Mouse (Mus musculus) ovary, postnatal 36 days (tissue): Measurements from ENCODE around the gene Sirpa.

Experiments used
- DNase-seq: peaks from one replicate; pipeline ENCODE4 v3.0.0; 2022; ENCODE audit warnings: low spot score, mixed read lengths

Gene Sirpa

DNA sequence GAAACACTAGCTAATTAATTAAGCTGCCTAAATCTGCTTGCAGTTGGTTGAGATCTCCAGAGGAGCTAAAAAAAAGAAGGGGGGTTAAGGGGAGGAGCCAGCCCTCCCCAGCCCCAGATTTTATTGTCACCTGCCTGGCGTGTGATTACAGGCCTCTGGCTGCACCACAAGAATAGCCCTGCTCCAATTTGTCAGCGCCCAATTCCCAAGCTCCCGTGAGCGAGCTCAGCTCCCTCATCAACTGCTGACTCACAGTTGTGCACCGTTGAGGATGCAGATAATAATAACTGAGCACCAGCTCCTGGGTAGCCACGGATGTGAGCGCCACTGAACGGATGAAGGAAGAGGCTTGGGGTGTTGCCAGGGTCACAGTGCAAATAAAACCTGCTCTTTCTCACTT is 13.6 kb downstream of the Sirpa start:
- DNase-seq: no peak

DNA sequence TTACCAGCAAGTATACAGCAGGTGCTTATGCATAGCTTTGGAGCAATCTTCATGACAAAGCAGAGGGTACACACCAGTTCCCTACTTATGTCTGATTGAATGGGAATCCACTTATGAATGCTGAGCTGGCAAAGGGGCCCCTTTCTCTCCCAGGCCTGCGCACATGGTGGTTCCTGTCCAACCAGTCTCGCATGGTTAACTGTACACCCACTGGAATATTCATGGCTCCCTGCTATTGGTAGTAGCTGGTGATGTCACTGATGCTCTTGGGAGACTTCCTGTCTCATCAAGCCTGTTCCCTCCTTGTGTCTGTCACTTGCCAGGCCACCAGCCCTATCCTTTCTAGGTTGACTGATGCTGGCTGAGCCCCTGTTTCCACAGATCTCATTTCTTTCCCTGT is 14.3 kb downstream of the Sirpa start:
- no peak for DNase-seq

DNA sequence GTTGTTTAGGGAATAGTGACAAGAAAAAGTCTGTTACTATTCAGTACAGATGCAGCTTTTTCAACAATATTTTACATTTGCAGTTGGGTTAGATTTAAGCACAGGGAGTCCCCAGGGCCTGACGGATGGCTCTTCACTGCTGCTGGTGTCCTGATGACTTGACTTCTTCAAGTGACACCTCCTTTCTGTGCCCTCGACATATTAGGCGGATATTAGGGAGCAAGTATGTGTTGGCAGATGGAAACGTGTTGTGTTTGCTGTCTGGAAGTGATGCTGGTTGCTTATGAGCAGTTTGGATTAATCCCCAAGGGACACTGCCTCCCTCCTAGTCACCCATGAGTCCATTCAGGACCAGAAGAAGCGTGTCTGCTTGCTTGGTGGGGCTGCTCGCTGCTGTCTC is 21.3 kb downstream of the Sirpa start:
- no peak for DNase-seq

DNA sequence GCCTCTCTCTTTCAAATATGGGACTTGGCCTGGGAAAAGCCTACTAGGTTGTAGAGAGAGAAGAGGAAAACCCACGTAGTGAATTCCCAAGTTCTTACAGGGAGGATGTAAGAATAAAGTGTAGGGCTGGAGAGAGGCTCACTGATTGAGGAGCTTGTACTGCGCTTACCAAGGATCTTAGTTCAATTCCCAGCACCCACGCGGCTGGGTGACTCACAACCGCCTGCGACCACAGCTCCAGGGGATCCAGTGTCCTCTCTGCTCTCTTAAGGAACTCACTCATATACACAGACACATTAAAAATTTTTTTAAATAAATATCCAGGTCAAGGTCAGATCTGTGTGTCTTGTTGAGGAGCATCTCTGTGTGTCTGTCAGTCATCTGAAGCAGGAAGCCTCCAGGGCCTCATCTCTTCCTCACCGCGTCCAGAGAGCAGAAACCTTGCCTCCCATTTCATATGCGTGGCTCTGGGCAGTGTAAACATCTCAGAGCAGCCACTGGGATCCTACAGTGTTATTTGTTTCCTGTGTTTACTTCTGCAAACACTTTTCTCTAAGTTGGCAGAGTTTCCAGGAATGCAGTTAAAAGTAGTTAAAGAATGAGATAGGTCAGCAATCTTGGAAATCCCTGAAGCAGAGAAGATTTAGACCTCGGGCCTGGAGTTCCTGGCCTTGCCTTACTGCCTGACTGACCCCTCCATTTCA is 22.0 kb downstream of the Sirpa start:
- DNase-seq: no peak

DNA sequence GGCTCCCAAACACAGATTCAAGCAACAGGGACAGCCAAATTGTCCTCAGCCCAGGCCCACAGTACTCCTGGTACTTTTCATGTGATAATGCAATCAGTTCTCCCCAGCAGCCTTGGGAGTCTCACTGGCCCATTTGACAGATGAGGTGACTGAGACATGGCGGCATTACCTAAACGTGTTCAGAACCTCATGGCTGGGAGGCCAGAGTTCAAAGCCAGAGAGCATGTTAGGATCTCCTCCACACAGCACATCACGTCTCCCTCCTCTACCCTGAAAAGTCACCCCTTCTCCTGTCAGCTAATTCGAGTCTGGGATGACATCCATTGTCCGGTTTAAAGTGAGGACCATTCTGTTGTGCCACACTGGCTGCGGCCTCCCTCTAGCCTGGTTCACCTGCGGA is 27.5 kb downstream of the Sirpa start:
- no peak for DNase-seq

DNA sequence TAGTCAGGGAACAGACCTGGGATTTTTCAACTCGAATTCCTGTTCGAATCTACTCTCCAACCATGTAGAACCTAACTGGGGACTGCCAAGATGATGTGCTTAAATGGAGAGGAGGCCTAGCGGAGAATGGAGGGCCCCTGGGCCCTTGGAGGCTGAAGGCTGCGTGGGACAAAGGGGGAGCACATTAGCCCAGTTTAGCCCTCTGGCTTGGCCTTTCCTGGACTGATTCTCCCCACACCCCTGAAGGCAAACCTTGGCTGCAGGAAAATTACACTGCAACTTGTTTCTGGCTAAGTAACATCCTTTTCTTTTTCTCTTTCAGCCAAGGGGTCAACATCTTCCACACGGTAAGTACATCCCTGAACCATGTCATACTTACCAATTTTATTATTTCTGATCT is 28.2 kb downstream of the Sirpa start:
- DNase-seq: no peak

DNA sequence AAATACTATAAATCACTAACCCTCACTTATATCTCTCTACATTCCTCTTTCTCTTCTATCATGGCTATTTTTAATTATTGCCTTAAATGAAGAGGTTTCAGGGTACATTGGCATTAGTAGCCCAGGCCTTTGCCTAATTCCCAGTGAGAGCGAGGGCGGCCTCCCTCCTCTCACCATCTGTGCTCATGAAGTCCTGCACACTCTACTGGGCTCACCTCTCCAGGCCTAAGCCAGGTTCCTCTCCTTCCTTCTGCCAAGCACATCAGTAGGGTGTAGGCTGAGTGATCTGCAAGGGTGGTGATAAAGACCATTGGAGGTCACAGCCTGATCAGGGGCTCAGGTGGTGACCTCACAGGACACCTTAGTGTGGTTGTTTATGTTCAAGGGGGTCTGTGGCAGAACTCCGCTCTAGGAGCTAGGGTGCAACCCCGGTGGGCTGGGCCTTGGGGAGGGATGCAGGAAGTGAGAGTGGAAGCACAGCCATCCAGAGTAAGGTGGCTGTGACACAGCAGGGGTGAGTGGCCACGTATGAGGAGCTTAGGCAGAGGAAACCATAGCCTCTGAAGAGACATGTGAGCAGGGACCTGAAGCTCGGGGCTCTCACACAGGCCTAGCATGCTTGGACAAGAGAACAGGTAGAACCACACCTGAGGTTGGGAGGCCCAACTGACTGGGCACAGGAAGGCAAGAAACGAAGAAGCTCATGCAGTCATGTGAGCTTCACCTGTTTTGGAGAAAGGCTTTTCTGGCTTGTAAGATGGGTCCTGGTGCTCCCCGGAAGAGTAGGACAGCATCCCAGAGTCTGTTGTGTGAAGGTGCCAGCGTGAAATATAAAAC is 29.2 kb downstream of the Sirpa start:
- no peak for DNase-seq

DNA sequence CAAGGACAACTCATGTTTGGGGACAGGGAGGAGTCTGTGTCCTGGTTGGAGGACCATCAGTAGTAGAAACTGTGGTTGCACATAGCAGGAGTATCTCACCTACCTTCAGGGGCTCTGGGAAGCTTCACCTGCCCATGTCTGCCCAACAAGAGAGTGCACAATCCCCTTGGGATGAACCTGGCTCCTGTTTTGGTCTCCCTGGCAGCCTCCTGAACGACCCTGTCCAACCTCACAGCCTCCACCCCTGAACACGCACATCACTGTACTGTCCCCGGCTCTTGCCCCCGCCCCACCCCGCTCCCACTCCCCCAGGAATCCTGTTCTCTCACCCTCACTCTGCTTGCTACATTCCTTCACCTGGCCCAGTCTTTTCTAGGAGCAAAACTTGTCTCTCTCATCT is 30.3 kb downstream of the Sirpa start:
- no peak for DNase-seq

DNA sequence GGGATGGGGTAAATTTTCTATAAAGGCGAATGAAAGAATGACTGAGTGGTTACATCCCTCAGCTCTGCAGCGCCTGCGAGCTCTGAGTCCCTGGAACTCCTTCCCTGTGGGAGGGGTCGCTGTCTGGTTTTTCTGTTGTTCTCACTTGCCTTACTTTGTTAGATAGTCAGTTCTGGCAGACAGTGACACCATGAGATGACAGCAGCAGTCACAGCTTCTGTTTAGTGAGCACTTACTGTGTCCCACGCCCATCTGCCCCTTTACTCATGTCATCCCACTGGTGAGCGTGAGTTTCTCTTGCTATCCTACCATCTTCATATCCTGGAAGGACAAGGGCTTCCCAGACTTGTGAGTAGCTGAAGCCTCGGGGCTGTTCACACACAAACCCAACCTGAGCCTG is 31.1 kb downstream of the Sirpa start:
- DNase-seq: no peak

DNA sequence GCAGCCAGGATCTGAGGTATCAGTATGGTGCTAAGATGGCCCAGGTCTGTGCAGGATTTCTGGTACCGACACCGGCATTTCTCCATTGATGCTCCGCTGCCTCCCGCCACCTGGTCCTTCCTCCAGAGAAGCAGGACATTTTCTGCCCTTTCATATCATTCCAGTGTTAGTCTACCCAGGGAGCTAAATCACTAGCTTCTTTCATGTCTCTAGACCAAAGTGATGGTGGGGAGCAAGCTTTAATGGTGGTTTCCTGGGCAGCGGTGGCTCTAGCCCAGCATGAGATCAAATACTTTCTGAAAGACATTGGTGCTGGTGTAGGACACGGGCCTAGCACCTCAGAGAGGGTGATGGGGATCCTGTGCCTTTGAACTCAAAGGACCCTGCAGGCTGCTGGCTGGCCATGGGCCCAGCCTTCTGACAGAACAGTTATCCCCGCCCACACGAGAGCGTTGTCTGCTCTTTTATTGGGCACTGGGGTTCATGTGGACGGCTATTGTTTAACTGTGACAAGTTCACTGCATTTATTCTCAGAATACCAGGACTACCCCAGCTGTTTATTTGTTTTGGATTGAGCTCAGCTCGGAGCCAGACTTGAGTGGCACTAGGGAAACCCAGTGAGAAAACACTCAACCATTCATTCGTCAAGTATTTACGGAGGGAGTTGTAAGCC is 31.7 kb downstream of the Sirpa start:
- DNase-seq: no peak

DNA sequence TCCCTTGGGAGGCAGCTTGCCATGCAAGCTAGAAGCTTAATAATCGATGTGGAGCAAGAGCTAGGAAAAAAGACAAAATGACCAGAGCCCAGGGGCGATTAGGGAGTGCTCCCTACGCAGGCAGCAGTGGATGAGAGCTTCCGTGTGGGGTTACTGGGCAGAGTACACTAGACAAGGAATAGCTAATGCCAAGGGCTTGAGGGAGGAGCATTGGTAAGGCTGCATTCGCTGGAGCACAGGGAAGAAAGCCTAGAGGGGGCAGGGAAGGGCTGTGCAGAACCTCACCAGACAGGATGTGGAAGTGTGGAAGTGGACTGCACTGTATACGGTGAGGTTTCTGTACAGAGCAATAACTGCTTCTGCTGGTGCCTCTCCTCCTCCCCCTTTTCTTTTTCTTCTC is 32.3 kb downstream of the Sirpa start:
- no peak for DNase-seq

DNA sequence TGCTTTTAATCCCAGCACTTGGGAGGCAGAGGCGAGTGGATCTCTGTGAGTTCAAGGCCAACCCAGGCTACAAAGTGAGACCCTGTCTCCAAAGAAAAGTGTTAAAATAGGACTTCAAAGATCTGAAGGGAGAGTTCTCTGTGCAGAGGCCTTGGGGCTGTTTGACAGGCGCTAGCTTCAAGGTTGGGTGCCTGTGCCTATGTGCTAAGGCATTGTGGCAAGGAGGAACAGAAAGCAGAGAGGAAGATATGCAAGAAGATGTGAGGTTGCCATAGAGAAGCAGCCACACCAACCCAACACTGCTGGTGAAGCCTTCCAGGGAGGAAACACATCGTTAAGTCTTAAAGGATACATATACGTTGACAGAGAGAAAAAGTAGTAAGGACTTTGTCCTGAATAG is 33.2 kb downstream of the Sirpa start:
- DNase-seq: no peak

DNA sequence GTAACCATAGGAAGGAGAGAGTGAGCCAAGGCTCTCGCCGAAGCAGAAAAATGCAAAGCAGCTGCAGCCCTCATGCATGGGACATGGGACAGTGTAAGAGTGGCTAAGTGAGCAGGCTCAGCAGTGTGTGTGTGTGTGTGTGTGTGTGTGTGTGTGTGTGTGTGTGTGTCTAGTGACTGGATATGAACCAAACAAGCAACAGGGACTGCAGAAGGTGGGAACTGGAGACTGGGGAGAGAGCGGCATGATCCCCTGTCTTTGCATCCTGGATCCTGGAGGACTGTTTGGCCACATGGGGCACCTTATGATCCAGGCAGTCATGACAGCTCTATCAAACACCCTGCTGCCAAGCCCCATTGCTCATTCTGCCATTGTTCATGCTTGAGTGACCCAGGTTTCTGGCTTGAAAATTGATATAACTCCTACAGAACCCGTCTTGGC is 34.0 kb downstream of the Sirpa start:
- DNase-seq: no peak

DNA sequence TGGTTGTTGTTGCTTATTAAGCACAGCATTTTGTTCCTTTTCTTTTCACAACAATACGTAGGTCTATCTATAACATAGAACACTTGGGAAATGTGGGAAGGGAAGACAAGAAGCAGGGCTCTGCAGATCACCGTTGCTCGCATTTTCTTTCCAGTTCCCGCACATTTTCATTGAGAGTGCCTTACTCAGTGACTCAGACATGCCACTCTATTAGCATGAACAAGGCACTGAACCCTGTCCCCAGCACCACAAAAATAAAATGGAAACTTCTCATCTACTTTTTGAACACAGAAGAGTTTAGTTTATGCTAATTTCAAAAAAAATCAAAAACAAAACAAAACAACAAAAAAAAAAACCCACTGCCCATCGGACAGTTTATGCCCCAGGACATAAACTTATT is 34.5 kb downstream of the Sirpa start:
- no peak for DNase-seq

DNA sequence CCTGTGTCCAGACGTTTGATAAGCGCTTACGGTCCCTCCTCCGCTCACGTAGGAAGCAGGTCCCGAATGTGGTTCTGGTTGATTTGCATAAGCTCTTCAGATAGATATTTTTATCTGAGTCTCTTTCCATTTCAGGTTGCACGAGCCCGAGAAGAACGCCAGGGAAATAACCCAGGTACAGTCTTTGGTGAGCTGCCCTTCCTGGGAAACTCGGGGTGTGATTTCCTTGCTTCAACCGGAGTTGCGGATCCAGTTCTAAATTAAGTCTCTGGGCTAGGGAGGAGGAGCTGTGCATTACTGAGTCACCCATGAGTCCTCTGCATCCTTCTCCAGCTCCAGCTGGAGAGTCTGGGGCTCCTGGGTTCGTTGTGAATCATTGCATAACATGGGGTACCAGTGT is 35.2 kb downstream of the Sirpa start:
- no peak for DNase-seq

DNA sequence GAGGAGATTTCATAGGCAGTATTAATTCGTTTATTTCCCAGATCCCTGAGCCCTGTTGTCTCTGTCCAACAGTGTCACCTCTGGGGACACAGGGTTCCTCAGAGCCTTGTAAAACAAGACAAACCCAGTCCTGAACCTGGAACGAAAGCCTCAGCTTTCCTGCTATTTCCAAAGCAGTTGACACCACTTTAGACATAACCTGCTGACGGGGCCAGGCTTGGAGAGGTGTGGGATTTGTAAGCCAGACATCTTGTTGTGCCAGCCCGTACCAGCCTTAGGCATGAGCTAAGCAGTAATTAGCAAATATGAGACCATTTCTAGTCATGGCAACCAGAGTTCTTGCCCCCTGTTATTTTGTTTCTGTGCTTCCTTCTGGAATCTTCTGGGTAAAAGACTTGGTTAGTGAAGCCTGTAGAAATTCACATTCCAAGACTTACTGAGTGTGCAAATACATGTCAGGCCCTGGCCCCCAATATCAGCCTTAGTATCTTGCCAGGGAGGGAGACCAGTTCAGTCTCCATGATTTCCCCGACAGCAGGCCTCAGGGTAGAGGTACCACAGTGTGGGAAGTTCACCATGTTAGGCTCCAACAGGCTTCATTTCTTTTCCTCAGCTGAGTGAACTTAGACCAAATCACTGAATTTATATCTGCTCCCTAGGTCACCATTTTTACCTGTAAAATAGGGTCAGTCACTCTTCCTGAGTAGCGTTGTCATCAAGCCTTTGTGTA is 36.0 kb downstream of the Sirpa start:
- no peak for DNase-seq

DNA sequence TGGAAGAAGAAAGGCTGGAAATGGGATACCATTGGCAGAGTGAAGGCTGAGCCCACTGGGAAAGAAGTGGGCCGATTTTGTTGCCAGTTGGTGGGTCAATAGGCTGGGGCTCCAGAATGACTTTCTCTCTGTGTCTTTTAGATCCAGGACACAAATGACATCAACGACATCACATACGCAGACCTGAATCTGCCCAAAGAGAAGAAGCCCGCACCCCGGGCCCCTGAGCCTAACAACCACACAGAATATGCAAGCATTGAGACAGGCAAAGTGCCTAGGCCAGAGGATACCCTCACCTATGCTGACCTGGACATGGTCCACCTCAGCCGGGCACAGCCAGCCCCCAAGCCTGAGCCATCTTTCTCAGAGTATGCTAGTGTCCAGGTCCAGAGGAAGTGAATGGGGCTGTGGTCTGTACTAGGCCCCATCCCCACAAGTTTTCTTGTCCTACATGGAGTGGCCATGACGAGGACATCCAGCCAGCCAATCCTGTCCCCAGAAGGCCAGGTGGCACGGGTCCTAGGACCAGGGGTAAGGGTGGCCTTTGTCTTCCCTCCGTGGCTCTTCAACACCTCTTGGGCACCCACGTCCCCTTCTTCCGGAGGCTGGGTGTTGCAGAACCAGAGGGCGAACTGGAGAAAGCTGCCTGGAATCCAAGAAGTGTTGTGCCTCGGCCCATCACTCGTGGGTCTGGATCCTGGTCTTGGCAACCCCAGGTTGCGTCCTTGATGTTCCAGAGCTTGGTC is 37.3 kb downstream of the Sirpa start:
- DNase-seq: no peak

DNA sequence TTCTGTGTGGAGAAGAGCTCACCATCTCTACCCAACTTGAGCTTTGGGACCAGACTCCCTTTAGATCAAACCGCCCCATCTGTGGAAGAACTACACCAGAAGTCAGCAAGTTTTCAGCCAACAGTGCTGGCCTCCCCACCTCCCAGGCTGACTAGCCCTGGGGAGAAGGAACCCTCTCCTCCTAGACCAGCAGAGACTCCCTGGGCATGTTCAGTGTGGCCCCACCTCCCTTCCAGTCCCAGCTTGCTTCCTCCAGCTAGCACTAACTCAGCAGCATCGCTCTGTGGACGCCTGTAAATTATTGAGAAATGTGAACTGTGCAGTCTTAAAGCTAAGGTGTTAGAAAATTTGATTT is 37.9 kb downstream of the Sirpa start:
- no peak for DNase-seq

DNA sequence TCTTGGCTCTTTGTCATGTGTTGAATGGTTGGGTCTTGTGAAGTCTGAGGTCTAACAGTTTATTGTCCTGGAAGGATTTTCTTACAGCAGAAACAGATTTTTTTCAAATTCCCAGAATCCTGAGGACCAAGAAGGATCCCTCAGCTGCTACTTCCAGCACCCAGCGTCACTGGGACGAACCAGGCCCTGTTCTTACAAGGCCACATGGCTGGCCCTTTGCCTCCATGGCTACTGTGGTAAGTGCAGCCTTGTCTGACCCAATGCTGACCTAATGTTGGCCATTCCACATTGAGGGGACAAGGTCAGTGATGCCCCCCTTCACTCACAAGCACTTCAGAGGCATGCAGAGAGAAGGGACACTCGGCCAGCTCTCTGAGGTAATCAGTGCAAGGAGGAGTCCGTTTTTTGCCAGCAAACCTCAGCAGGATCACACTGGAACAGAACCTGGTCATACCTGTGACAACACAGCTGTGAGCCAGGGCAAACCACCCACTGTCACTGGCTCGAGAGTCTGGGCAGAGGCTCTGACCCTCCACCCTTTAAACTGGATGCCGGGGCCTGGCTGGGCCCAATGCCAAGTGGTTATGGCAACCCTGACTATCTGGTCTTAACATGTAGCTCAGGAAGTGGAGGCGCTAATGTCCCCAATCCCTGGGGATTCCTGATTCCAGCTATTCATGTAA is 38.5 kb downstream of the Sirpa start:
- peak; percentile 12 for DNase-seq

DNA sequence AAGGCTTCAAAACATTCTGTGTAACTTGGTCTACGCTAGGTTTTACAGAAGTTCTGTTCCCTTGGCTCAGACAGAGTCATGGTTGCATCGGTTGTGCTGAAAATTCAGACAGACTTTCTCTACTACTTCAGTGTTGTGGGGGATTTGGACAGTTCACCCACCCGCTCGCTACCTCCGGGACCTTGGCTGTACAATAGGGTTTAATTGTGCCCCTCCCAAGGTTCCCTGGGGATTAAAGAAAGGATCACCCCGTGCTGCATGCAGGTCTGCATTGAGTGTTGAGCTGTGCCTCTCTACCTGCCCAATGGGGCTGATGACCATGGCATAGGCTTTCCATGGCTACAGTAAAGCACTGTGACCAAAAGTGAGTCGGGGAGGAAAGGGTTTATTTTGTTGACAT is 39.7 kb downstream of the Sirpa start:
- no peak for DNase-seq

DNA sequence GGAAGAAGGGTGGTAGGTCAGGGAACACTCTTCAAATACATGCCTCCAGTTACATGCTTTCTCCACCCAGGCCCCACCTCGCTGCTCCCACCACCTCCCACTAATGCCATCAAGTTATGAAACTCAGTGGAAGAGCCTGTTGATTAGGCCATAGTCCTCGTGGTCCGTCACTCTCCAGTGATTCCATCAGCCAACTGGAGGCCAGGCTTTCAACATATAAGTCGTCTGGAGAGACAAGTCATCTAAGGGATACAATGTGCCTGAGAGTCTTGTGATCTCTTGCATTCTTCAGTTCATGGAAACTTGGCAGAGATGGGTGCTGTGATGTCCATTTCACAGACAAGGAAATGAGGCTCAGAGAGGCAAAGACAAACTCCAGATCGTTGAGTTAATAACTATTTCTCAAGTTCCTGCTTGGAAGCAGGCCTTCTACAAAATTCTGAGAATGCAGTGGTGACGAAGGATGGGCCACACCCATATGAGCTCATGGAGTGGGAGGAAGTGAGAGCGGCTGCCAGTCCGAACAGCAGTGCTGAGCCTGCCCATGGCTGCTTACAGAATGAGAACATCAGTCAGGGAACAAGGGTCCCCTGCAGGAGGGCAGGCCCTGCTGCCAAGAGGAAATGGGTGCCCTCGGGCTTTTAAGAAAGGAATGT is 40.6 kb downstream of the Sirpa start:
- DNase-seq: peak; percentile 46
